Mouse (Mus musculus) left cerebral cortex, postnatal 36 days (tissue): ENCODE results near the gene Npc2. TPM values are rescaled to one million over a fixed set of nuclear protein-coding genes. Genes with fewer than 3 reads are reported as not detected.
A peak's percentile ranks its signal among the peaks of the same experiment; 100 is the strongest.

Experiments
- DNase-seq, 2 experiments: peaks; one replicate each; pipeline ENCODE4 v3.0.0; 2021 to 2022; ENCODE audit warnings: low spot score in 2 of 2, mixed read lengths in 1 of 2
- intact Hi-C: fragments of 180-260 bp; cut with DNase I; formaldehyde crosslinking; loops from one replicate; pipeline ENCODE4 v1.15.1; 2025
- total RNA-seq, 2 experiments: library from RNA; stranded (reverse); gene quantifications; 2 replicates each; pipeline ENCODE4 v1.2.3; 2021

Gene Npc2
- 10 to 100 TPM; 28.4 to 28.8 TPM for total RNA-seq

- intact Hi-C loops: no loop called here
- peak; percentile 96 for DNase-seq
These were observed at the start of gene Npc2, which contains the start of gene Isca2 for GRCm38 (mm10) chr12:84772726-84773441. Npc2 (minus strand) TSS chr12:84773152. Isca2 (plus strand) TSS chr12:84773251.

GRCm38 (mm10) chr12:84819236-84820168 is 46.5 kb upstream of the Npc2 start:
- intact Hi-C loops: no loop called here
- no peak for DNase-seq

DNA sequence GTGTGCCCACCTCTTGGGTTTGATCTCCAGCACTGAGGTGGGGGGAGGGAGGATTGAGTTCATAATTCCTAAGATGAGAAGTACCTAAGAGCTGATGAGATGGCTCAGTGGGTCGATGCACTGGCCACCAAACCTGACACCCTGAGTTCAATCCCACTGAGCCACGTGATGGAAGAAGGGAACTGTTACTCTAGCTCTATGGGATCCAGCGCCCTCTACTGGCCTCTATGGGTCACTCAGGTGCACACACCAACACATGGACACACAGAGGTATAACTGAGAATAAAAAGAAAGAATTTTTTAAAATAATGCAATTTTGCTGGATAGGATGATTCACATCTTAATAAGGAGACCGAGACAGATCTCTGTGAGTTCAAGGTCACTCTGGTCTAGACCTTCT is 45.5 kb upstream of the Npc2 start:
- intact Hi-C loops: no loop called here

DNA sequence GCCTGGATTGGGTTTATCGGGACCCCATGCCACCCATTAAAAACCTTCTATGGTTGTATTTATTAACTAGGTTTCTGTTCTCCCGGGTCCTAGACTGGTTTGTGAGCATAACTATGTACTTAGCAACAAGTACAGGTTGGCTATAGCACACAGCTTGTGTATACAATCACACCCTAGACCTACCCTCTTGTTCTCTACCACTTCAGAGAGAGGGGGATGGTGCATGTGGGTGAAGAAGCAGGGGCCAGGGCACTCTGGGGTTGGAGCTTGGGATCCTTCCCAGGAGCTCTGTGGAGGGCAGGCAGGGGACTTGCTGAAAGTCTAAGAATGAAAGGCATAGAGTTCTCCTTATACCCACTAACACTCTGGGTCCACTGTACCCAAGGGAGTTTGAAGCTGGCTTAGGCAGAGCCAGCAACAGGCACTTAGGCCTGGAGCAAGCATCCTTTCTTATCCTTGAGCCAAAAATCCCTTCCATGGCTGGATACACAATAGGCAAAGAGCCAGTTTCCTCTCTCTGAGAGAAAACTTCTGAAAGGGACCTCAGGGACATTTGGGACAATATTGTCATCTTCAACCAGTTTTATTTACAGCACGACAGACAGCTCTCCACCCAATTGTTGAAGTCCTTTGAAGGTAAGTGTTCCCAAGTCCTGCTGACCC is 41.8 kb upstream of the Npc2 start:
- intact Hi-C loops: no loop called here
- DNase-seq: no peak

More for the DNA sequence above, 45.5 kb upstream of the Npc2 start:
- DNase-seq: no peak

DNA sequence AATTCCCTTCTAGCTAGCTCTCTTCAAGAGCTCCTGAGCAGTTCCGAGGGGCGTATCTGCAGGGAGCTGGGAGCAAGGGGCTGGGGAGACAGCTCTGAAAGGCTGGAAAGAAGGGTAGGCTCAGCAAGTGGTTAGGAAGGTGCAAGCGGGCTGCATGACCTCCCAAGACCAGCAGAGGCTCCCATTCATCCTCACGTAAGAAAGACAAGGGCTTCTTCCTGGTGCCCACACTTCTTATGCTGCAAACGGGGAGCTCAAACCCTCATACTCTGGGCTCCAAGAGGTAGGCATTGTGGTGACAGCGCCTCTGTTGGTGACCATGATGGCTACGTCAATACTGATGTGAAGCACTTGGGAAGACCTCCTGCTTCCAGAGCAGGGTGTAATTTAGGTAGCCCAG is 40.8 kb upstream of the Npc2 start:
- no peak for DNase-seq
- intact Hi-C loops: no loop called here

DNA sequence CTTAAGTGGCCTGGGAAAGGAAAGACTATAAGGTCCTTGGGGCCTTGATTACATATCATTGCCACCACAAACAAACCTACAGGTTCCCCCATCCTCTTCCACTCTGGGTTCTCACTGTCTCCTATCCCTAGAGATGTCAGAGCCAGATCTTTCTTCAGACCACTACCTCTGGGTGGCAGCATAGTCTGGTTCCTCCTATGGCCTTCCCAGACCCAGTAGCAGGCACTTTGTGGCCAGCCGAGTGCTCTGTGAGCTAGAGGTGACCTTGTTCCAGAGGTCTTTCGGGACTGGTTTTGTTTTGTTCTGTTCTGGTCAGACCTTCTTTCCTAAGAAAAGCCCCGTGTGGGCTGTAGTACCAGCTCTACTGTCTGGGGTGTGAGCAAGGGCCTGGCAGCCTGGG is 39.1 kb upstream of the Npc2 start:
- intact Hi-C loops: no loop called here

DNA sequence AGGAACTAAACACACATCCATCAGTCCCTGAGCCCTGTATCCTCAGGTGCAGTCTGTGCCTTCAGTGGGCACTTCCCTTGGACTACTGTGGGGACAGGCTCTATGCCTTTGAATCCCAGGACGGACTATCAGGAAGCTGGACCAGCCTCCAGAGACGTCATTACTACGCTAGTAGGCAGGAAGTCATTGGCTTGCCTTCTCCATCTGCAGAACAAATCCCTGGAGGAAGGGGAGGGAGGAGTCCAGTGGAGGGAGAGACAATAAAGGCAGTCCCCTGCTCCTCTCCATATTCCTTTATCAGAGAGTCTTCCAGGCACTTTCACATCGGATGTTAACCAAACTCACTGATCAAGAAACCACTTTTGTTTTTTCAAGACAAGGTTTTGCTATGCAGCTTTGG is 38.6 kb upstream of the Npc2 start:
- DNase-seq: no peak
- intact Hi-C loops: no loop called here

More for the DNA sequence above, 39.1 kb upstream of the Npc2 start:
- DNase-seq: no peak

DNA sequence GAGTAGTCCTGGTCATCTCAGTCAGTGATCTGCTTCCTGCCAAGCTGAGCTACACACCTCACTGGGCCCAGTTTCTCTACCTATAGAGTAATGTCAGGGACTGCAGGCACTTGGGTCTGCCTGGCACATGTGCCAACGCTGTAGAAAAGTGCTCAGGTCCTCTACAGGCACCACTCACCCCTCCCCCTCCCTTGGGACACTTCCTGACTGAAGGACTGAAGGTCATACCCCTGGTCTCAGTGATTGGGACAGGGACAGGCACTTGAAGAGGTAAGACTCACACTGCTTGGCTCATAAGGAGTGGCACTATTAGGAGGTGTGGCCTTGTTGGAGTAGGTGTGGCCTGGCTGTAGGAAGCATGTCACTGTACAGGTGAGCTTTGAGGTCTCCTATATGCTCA is 37.9 kb upstream of the Npc2 start:
- intact Hi-C loops: no loop called here

GRCm38 (mm10) chr12:84809033-84809432 is 36.1 kb upstream of the Npc2 start:
- no peak for DNase-seq
- intact Hi-C loops: no loop called here

More for the DNA sequence above, 37.9 kb upstream of the Npc2 start:
- DNase-seq: no peak

DNA sequence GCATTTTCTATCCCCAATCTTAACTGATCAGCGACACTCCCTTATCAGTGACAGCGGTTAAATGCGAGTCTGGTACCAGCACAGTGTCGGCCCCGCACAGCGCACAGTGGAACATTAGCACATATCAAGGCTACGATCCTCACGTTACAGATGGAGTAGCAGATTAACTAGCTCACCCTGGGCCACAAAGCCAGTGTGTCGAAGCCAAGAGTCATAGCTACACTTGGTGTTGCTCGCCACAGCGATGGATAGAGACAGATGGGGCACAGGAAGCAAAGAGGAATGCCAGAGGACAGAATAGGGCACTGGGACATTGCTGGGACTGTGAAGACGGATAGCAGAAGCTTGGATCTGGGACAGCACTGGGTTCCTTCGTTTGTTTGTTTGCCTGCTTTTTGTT is 34.4 kb upstream of the Npc2 start:
- intact Hi-C loops: no loop called here
- DNase-seq: no peak

GRCm38 (mm10) chr12:84806726-84807125 is 33.8 kb upstream of the Npc2 start:
- intact Hi-C loops: no loop called here
- no peak for DNase-seq

GRCm38 (mm10) chr12:84806010-84806409 is 33.1 kb upstream of the Npc2 start:
- DNase-seq: no peak
- intact Hi-C loops: no loop called here

DNA sequence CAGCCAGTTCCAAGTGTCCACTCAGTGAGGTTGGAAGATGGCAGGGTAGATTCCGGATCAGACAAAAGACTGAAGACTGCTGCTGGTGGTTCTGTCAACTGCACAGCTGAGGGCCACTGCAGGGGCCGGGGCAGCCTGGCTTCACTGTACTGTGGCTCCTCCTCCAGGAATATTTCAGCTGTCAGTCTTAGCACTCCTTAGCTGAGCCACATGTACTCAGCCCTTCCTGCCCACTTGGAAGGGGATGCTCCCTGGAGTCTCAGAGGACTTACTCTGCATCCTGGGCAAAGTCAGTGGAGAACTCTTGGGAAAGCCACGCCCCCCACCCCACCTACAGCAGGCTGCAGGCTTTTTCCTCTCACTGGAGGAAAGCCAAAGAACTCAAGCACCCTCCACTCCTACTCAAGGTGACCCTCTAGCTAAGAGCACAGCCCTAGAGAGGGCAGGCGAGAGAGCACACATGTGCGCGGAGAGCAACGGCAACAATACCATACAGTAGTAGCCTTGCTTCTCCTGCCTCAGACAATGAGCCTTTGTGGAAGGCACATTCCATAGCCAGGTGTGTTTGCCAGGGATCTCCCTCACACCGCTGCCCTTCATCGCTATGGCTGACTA is 32.4 kb upstream of the Npc2 start:
- DNase-seq: no peak
- intact Hi-C loops: no loop called here

DNA sequence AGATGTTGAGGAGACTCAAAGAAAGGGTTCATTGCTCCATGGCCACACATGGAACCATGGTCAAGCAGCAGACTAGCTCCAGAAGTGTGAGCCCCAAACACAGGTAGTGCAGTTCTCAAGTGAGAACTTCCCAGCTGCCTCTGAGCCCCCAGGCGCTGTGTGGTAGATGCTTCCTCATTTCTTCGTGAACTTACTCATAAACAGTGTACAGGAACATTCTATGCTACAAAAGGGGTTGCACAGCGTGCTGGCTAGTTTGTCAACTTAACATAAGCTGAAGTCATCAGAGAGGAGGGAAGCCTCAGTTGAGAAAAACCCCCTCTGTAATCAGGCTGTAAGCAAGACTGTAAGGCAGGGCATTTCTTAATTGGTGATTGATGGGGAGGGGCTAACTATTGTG is 29.7 kb upstream of the Npc2 start:
- no peak for DNase-seq
- intact Hi-C loops: no loop called here

DNA sequence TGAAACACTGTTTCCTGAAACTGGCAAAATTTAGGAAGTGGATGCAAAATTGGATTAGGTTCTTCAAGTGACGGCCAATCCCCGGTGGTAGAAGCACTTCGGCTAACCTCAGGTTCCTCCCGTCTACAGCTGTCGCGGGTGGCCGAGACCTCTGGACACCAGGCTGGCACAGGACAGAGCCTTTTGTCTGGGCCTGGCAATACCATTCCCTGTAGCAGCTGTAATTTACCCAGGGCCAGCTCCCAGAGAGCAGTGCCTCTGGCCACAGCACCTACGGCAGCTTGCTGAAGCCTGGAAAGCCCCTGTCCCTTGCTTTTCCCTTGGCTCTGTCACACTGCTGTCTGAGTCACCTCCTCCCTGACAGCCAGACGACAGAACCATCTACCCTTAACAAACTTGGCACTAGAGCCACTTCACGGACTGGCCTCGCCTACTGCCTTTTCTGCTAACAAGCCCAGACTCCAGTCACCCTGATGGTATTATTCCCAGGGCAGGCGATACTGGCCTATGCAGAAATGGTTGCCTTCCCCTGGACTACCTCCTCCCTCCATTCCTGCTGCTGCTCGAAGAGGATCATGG is 28.7 kb upstream of the Npc2 start:
- intact Hi-C loops: no loop called here
- DNase-seq: no peak

DNA sequence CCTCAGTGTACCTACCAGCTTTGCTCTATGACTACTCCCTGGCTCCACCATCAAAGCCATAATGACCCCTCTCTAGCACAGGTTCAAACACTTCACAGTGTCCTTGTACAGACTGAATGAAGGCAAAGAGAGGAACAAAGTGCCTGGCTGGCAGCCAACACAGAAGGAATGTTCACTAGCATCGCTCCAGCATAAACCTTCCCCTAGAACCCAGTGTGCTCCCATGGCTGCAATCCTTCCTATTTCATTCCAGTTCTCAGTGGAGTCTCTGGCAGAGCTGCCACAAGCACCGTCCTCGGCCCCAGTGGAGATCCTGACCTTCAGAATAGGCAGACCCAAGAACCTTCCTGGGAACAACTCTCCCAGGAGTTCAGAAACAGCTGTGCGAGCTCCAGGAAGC is 27.5 kb upstream of the Npc2 start:
- intact Hi-C loops: no loop called here
- DNase-seq: no peak

- DNase-seq: no peak
- intact Hi-C loops: no loop called here
These were observed 26.1 kb upstream of the Npc2 start for GRCm38 (mm10) chr12:84799086-84799485.

DNA sequence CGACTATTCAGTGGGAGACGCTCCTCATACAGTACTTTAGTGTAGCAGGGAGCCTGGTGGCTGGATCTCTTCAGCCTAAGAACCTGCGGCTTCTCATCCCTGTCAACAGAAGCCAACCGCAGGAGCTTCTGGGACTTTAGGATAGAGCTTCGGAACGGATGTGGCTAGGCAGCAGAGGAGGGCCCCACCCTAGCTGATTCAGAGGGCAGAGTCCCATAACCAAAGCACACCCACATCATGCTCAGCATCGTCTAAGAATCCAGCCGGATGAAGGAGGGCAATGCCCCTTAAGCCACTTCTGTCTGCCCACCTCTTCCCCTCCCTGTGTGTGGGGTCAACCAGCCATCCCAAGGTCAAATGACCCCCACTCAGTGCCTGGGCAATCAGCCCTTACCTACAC is 21.7 kb upstream of the Npc2 start:
- no peak for DNase-seq

GRCm38 (mm10) chr12:84792629-84793028 is 19.7 kb upstream of the Npc2 start:
- DNase-seq: no peak
- intact Hi-C loops: no loop called here

More for the DNA sequence above, 21.7 kb upstream of the Npc2 start:
- intact Hi-C loops: no loop called here

DNA sequence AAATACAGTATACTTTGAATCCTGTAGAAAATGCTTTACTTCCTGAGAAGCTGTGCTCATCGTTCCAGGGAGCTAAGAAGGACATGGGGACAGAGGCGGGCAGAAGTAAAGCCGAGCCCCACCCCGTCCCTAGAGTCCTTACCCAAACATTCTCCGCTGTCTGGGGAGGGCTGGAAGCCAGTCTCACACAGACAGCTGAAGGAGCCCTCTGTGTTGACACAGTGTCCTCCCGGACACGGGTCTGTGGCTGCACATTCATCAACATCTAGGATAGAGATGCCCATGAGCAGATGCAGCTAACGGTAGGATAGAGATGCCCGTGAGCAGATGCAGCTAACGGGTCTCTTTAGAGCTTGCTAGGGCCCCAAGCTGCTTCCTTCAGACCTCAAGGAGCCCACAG is 17.9 kb upstream of the Npc2 start:
- intact Hi-C loops: no loop called here
- DNase-seq: no peak
